Mouse (Mus musculus): ENCODE results near the gene Igdcc3. TPM values are rescaled to one million over a fixed set of nuclear protein-coding genes. Genes with fewer than 3 reads are reported as not detected.
A peak's percentile ranks its signal among the peaks of the same experiment; 100 is the strongest.

Igdcc3 gene
- 0.06 TPM in 1 of 2 replicates, not detected in the other for polyA plus RNA-seq (2012; rRNA removed)

GRCm38 (mm10) chr9:65140936-65141305 is at the start of gene Igdcc3:
Gene Igdcc3, plus strand, starts transcription at chr9:65141189.
- no peaks in the 10 kb centered on the region for H3K36me3 ChIP-seq (ENCODE audit: control insufficient read depth, insufficient read depth, low read length)
- H3K4me1 ChIP-seq (ENCODE audit: control insufficient read depth, insufficient read depth, insufficient read length, low read length), result no peaks in the 10 kb centered on the region
- peaks cover 37% of the 10 kb centered on the region for H3K27me3 ChIP-seq (ENCODE audit: control insufficient read depth, insufficient read depth, low read length)
- peak within 1 kb of the TSS; percentile 54 for H3K4me3 ChIP-seq (ENCODE audit: low read depth, low read length)
- no peak within 1 kb of the TSS for H3K27ac ChIP-seq (ENCODE audit: insufficient read depth, low read depth, low read length)
- TF ChIP-seq POLR2A (IDR thresholded peaks at IDR 0.05; ENCODE audit: low read depth, low read length) (no peak), CTCF (IDR thresholded peaks at IDR 0.05; ENCODE audit: extremely low read depth, insufficient read length, insufficient replicate concordance, low read depth, low read length) (no peak)
- WGBS, result 2% methylated on average over 39 of the region's 48 CpGs

- no peaks in the 10 kb centered on the region for H3K4me1 ChIP-seq (ENCODE audit: control insufficient read depth, insufficient read depth, insufficient read length, low read length)
- 60% methylated on average over 6 of the region's 6 CpGs for WGBS
- no peak overlapping the region for H3K27ac ChIP-seq (ENCODE audit: insufficient read depth, low read depth, low read length)
- H3K27me3 ChIP-seq (ENCODE audit: control insufficient read depth, insufficient read depth, low read length), result no peaks in the 10 kb centered on the region
- TF ChIP-seq CTCF (IDR thresholded peaks at IDR 0.05; ENCODE audit: extremely low read depth, insufficient read length, insufficient replicate concordance, low read depth, low read length), result no peak
- TF ChIP-seq POLR2A (IDR thresholded peaks at IDR 0.05; ENCODE audit: low read depth, low read length), result no peak
- no peaks in the 10 kb centered on the region for H3K36me3 ChIP-seq (ENCODE audit: control insufficient read depth, insufficient read depth, low read length)
- H3K4me3 ChIP-seq (ENCODE audit: low read depth, low read length), result no peak overlapping the region
These were observed 46.8 kb upstream of the Igdcc3 start for GRCm38 (mm10) chr9:65094237-65094636.

DNA sequence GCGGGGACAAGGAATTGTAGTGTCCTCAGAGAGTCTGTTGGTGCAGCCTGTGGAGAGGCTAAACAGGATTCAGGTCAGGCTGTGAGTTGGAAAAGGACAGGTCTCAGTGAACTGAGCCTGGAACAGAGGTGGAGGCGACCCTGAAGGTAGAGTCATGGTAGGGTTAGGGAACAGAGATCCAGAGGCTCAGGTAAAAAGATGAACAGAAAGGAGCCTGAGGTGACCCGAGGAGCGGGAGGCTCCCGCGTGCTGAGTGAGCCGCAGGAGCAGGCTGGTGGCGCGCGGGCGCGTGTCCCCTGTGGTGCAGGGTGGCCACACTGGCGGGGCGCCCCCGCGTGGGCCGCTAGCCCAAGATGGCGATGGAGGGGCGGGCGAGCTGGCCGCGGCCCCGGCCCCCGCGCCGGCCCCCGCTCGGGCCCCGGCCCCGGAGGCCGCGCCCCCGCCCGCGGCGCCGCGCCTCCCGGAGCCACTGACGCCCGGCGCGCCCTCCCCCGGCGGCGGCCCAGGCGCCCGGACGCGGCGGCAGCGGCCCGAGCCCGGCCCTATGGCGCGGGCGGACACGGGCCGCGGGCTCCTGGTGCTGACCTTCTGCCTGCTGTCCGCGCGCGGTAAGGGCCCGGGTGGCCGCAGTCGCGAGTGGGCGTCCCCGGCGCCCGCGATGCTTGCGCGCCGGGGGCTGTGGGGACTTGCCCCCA is 39.9 kb upstream of the Igdcc3 start, which contains the start of gene Igdcc4:
TSS of gene Igdcc4 (plus strand) at position 496 of the 695 bp plus-strand sequence.
- Histone ChIP-seq H3K27ac (ENCODE audit: insufficient read depth, low read depth, low read length) (no peak within 1 kb of the TSS), H3K36me3 (ENCODE audit: control insufficient read depth, insufficient read depth, low read length) (no peaks in the 10 kb centered on the region), H3K4me3 (ENCODE audit: low read depth, low read length) (peak within 1 kb of the TSS; percentile 56), H3K4me1 (ENCODE audit: control insufficient read depth, insufficient read depth, insufficient read length, low read length) (peaks cover 9% of the 10 kb centered on the region), H3K27me3 (ENCODE audit: control insufficient read depth, insufficient read depth, low read length) (peaks cover 11% of the 10 kb centered on the region)
- TF ChIP-seq POLR2A (IDR thresholded peaks at IDR 0.05; ENCODE audit: low read depth, low read length), result no peak
- no peak for TF ChIP-seq CTCF (IDR thresholded peaks at IDR 0.05; ENCODE audit: extremely low read depth, insufficient read length, insufficient replicate concordance, low read depth, low read length)
- WGBS, result 5% methylated on average over 73 of the region's 76 CpGs

- TF ChIP-seq CTCF (IDR thresholded peaks at IDR 0.05; ENCODE audit: extremely low read depth, insufficient read length, insufficient replicate concordance, low read depth, low read length), result no peak
- no peak for TF ChIP-seq POLR2A (IDR thresholded peaks at IDR 0.05; ENCODE audit: low read depth, low read length)
- under 1% methylated on average over 39 of the region's 39 CpGs for WGBS
- Histone ChIP-seq H3K27me3 (ENCODE audit: control insufficient read depth, insufficient read depth, low read length) (peaks cover 11% of the 10 kb centered on the region), H3K27ac (ENCODE audit: insufficient read depth, low read depth, low read length) (no peak overlapping the region), H3K4me3 (ENCODE audit: low read depth, low read length) (peak overlapping the region; percentile 56), H3K36me3 (ENCODE audit: control insufficient read depth, insufficient read depth, low read length) (no peaks in the 10 kb centered on the region), H3K4me1 (ENCODE audit: control insufficient read depth, insufficient read depth, insufficient read length, low read length) (peaks cover 12% of the 10 kb centered on the region)
These were observed 39.2 kb upstream of the Igdcc3 start for GRCm38 (mm10) chr9:65101686-65102376.

DNA sequence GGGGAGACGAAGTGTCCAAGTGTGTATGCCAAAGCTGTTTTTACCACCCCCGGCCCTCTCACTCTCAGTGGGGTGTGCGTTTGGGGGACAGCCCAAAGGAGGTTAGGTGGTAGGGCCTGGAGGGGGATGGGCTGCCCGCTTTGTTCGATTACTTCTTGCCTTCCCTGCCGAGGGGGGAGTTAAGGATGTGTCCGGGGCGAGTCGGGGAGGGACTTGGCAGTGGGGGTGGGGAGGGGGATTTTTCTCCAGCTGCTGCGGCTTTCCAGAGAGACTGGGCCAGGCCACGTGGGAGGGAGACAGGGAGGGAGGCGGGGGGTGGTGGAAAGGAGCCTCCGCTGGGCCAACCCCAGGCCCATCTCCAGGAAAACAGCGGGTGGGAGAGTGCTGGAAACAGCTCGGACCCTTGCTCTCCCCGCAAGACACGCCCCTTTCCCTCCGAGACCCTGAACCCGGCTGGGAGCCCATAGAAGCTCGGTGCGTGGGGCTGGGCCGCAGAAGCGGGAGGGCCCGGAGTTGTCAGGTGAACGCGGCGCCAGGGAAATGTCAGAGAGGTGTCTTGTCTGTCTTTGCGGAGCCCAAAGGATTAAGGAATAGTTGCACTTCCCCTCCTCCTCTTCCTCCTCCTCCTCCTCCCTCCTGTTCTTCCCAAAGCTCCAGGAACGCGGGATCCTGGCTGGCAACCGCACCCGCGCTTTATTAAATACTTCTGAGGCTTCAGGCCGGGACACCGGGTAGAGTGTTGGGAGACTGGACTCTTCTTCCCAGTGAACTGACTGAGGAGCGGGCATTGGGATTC is 38.4 kb upstream of the Igdcc3 start:
- Histone ChIP-seq H3K27me3 (ENCODE audit: control insufficient read depth, insufficient read depth, low read length) (peaks cover 11% of the 10 kb centered on the region), H3K36me3 (ENCODE audit: control insufficient read depth, insufficient read depth, low read length) (no peaks in the 10 kb centered on the region), H3K4me1 (ENCODE audit: control insufficient read depth, insufficient read depth, insufficient read length, low read length) (peaks cover 12% of the 10 kb centered on the region), H3K27ac (ENCODE audit: insufficient read depth, low read depth, low read length) (no peak overlapping the region), H3K4me3 (ENCODE audit: low read depth, low read length) (peak overlapping the region; percentile 56)
- WGBS, result 49% methylated on average over 36 of the region's 36 CpGs
- TF ChIP-seq CTCF (IDR thresholded peaks at IDR 0.05; ENCODE audit: extremely low read depth, insufficient read length, insufficient replicate concordance, low read depth, low read length) (no peak), POLR2A (IDR thresholded peaks at IDR 0.05; ENCODE audit: low read depth, low read length) (no peak)

- Histone ChIP-seq H3K36me3 (ENCODE audit: control insufficient read depth, insufficient read depth, low read length) (no peaks in the 10 kb centered on the region), H3K4me3 (ENCODE audit: low read depth, low read length) (no peak overlapping the region), H3K27ac (ENCODE audit: insufficient read depth, low read depth, low read length) (no peak overlapping the region), H3K27me3 (ENCODE audit: control insufficient read depth, insufficient read depth, low read length) (peaks cover 11% of the 10 kb centered on the region), H3K4me1 (ENCODE audit: control insufficient read depth, insufficient read depth, insufficient read length, low read length) (peaks cover 12% of the 10 kb centered on the region)
- 64% methylated on average over 8 of the region's 8 CpGs for WGBS
- TF ChIP-seq POLR2A (IDR thresholded peaks at IDR 0.05; ENCODE audit: low read depth, low read length), result no peak
- TF ChIP-seq CTCF (IDR thresholded peaks at IDR 0.05; ENCODE audit: extremely low read depth, insufficient read length, insufficient replicate concordance, low read depth, low read length), result no peak
These were observed 37.7 kb upstream of the Igdcc3 start for GRCm38 (mm10) chr9:65103173-65103752.
